Mouse (Mus musculus): ENCODE measurements at regions not wholly inside any gene's neighbourhood (a gene's known extent, or its start where the extent isn't known, plus 50 kb on each side); places are given as distances from the start of the nearest gene placed in this dataset.

DNA sequence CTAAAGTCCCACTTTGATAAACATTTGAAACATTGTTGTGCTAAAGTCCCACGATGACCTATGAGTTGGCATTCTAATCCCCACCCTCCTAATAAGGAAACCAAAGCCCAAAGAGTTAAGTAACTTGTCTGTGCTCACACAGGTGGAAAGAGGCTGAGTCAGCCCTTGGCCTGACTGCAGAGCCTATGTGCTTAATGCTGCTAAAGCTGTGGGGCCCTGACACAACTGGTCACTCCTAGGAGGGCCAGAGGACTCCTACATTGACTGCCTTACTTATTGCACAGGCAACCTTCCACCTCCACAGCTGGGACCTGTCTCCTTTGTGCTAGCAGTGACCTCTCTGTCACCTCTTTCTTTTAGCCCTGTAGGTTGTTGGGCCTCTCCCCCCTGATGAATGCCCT, 91.4 kb upstream of the Hes1 start:
- 73% methylated on average over 1 of the region's 1 CpGs for WGBS
- no peak for ATAC-seq (replicated peaks; ENCODE audit: low FRiP score)
- Histone ChIP-seq H3K4me3 (ENCODE audit: low read depth, low read length) (no peak overlapping the region), H3K36me3 (ENCODE audit: control insufficient read depth, insufficient read depth, low read length) (no peaks in the 10 kb centered on the region), H3K4me1 (replicated peaks; ENCODE audit: control insufficient read depth, insufficient read depth, low read length) (no peaks in the 10 kb centered on the region; the same call in 1 of the 2 replicates), H3K9ac (ENCODE audit: low read depth, low read length) (no peak overlapping the region), H3K27me3 (replicated peaks; ENCODE audit: control insufficient read depth, insufficient read depth, low read length) (no peaks in the 10 kb centered on the region), H3K9me3 (ENCODE audit: control insufficient read depth, low read length) (no peaks in the 10 kb centered on the region), H3K27ac (ENCODE audit: low read depth, low read length) (no peak overlapping the region), H3K4me2 (no peak overlapping the region)
- DNase-seq (ENCODE audit: low spot score) = no peak

DNA sequence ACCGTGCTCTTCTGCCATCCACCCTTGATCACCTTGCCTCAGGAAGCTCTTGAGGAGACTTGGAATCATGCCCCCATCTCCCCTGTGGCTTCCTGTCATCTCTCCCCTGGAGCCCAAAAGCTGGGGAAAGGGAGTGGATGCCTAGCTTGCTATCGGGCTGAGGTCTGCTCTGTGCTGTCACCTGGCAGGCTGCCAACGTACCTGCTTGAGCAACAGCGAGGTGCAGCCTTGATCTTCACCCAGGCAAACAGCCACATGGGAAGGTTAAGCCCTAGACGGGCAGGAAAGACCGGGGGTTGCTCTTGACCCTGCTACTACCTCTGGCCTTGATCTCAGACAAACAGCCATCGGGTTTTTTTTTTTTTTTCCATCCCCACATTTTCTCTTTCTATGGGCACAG, 90.9 kb upstream of the Hes1 start:
- 51% methylated on average over 7 of the region's 7 CpGs for WGBS
- Histone ChIP-seq H3K4me2 (no peak overlapping the region), H3K36me3 (ENCODE audit: control insufficient read depth, insufficient read depth, low read length) (no peaks in the 10 kb centered on the region), H3K4me1 (replicated peaks; ENCODE audit: control insufficient read depth, insufficient read depth, low read length) (no peaks in the 10 kb centered on the region; the same call in 1 of the 2 replicates), H3K27me3 (replicated peaks; ENCODE audit: control insufficient read depth, insufficient read depth, low read length) (no peaks in the 10 kb centered on the region), H3K27ac (ENCODE audit: low read depth, low read length) (no peak overlapping the region), H3K9ac (ENCODE audit: low read depth, low read length) (no peak overlapping the region), H3K9me3 (ENCODE audit: control insufficient read depth, low read length) (no peaks in the 10 kb centered on the region), H3K4me3 (ENCODE audit: low read depth, low read length) (no peak overlapping the region)
- ATAC-seq (replicated peaks; ENCODE audit: low FRiP score) (peak; percentile 47; the same call in 1 of the 2 replicates), DNase-seq (ENCODE audit: low spot score) (no peak)

DNA sequence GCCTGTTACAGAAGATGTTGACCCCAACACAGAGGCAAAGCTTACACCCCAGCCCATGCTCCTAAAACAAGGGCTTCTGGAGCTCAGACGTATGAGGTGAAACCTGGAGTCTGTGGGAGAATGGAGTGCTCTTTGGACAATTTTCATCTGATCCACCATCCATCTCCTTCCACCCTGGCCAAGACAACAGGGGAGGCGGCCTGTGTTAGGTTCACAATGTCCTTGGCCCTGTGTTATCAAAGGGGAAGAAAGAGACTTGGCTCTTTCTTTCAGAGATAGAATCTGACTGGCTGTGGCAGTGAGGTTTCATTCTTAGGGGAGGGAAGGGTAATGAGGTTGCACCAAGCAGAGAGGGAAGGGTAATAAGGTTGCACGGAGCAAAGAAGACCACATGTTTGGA, 88.4 kb upstream of the Hes1 start:
- Histone ChIP-seq H3K9me3 (ENCODE audit: control insufficient read depth, low read length) (no peaks in the 10 kb centered on the region), H3K4me3 (ENCODE audit: low read depth, low read length) (no peak overlapping the region), H3K9ac (ENCODE audit: low read depth, low read length) (no peak overlapping the region), H3K36me3 (ENCODE audit: control insufficient read depth, insufficient read depth, low read length) (no peaks in the 10 kb centered on the region), H3K27me3 (replicated peaks; ENCODE audit: control insufficient read depth, insufficient read depth, low read length) (no peaks in the 10 kb centered on the region), H3K4me1 (replicated peaks; ENCODE audit: control insufficient read depth, insufficient read depth, low read length) (peaks cover 3% of the 10 kb centered on the region; the same call in 1 of the 2 replicates), H3K27ac (ENCODE audit: low read depth, low read length) (no peak overlapping the region), H3K4me2 (no peak overlapping the region)
- WGBS = 81% methylated on average over 3 of the region's 3 CpGs
- ATAC-seq (replicated peaks; ENCODE audit: low FRiP score) = no peak
- DNase-seq (ENCODE audit: low spot score) = no peak

DNA sequence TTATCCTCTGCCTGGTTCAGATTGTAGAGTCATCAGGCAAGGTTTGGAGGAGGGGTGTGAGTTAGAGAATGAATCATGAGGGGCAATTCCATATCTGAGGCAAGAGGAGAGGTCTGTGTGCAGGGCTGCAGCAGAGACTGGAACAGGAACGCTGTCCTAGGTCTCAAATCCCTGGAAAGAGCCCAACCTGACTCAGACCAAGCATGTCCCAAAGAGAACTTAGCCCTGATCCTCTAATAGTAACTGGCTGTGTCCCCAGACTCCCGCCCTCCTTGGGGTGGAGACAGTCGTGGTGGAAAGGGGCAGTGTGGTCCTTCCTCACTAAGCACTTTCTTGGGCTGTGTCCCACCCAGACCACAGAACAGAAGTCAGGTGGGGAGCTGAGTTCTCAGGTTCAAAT, 87.2 kb upstream of the Hes1 start:
- Histone ChIP-seq H3K9ac (ENCODE audit: low read depth, low read length) (no peak overlapping the region), H3K36me3 (ENCODE audit: control insufficient read depth, insufficient read depth, low read length) (no peaks in the 10 kb centered on the region), H3K27me3 (replicated peaks; ENCODE audit: control insufficient read depth, insufficient read depth, low read length) (no peaks in the 10 kb centered on the region), H3K4me3 (ENCODE audit: low read depth, low read length) (no peak overlapping the region), H3K4me1 (replicated peaks; ENCODE audit: control insufficient read depth, insufficient read depth, low read length) (peaks cover 3% of the 10 kb centered on the region; the same call in 1 of the 2 replicates), H3K27ac (ENCODE audit: low read depth, low read length) (no peak overlapping the region), H3K9me3 (ENCODE audit: control insufficient read depth, low read length) (no peaks in the 10 kb centered on the region), H3K4me2 (no peak overlapping the region)
- WGBS = 69% methylated on average over 3 of the region's 3 CpGs
- ATAC-seq (replicated peaks; ENCODE audit: low FRiP score) (no peak), DNase-seq (ENCODE audit: low spot score) (no peak)

DNA sequence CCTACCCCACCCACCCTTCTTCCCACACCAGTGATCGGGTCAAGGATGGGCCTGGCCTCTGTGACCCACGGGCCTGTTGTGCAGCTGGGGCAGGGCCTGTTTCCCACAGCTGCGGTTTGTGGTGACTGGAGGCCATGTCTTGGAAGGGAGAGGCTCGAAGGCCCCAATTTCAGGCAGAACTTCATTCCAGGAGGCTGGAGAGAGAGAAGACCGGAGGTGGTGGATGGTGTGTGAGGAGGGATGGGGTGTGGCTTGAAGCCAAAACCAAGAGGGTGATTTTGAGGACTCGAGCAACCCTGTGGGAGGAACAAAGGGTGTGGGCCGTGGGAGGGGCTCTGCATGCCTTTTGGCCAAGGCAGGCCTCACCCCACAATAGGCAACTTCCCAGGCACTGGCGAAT, 86.5 kb upstream of the Hes1 start:
- Histone ChIP-seq H3K4me3 (ENCODE audit: low read depth, low read length) (no peak overlapping the region), H3K4me1 (replicated peaks; ENCODE audit: control insufficient read depth, insufficient read depth, low read length) (peaks cover 3% of the 10 kb centered on the region; the same call in 1 of the 2 replicates), H3K27me3 (replicated peaks; ENCODE audit: control insufficient read depth, insufficient read depth, low read length) (no peaks in the 10 kb centered on the region), H3K4me2 (no peak overlapping the region), H3K9me3 (ENCODE audit: control insufficient read depth, low read length) (no peaks in the 10 kb centered on the region), H3K9ac (ENCODE audit: low read depth, low read length) (no peak overlapping the region), H3K27ac (ENCODE audit: low read depth, low read length) (no peak overlapping the region), H3K36me3 (ENCODE audit: control insufficient read depth, insufficient read depth, low read length) (no peaks in the 10 kb centered on the region)
- ATAC-seq (replicated peaks; ENCODE audit: low FRiP score) (no peak), DNase-seq (ENCODE audit: low spot score) (no peak)
- WGBS = 54% methylated on average over 8 of the region's 8 CpGs

DNA sequence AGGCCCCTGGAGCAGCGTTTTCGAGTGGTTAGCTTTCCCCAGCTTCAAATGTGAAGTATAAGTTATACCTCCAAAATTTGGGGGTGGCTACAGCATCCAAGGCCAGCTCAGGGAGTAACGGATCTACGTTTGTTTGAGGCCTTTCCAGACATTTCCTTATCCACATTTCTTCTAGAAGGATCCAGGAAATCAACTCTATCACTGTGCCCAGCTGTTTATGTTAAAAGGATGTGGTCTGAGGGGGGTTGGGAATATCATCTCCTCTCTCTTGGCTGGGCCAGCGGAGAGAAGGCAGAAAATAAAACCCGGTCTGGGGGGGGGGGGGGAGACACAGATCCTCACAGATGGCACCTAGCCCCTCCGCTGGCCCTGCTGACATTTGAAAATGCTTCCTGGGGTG, 85.1 kb upstream of the Hes1 start:
- Histone ChIP-seq H3K27ac (ENCODE audit: low read depth, low read length) (no peak overlapping the region), H3K4me3 (ENCODE audit: low read depth, low read length) (no peak overlapping the region), H3K4me2 (no peak overlapping the region), H3K4me1 (replicated peaks; ENCODE audit: control insufficient read depth, insufficient read depth, low read length) (0 out of 2 replicates have a peak, but pooled peaks cover 3% of the 10 kb centered on the region), H3K9me3 (ENCODE audit: control insufficient read depth, low read length) (no peaks in the 10 kb centered on the region), H3K36me3 (ENCODE audit: control insufficient read depth, insufficient read depth, low read length) (no peaks in the 10 kb centered on the region), H3K27me3 (replicated peaks; ENCODE audit: control insufficient read depth, insufficient read depth, low read length) (no peaks in the 10 kb centered on the region), H3K9ac (ENCODE audit: low read depth, low read length) (no peak overlapping the region)
- no peak for DNase-seq (ENCODE audit: low spot score)
- WGBS = 47% methylated on average over 7 of the region's 7 CpGs
- ATAC-seq (replicated peaks; ENCODE audit: low FRiP score) = 0 out of 2 replicates have a peak, but pooled peaks have one; percentile 20

DNA sequence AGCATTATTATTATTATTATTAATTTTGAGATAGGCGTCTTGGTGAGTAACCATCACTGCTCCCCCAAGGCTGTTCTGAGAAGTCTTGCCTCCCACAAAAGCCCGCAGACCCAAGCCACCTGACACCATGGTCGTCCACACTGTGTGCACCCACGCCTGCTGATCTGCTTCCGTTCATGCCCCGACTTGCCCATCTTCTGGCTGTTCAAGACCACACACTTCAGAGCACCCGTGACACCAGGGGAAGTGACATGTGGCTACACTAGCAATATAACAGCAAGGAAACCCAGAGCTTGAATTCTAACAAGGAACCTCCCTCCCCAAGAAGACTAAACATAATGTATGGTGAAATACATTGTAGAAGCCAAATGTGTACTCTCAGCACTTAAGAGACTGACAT, 82.6 kb upstream of the Hes1 start:
- DNase-seq (ENCODE audit: low spot score) = no peak
- Histone ChIP-seq H3K9ac (ENCODE audit: low read depth, low read length) (no peak overlapping the region), H3K4me2 (no peak overlapping the region), H3K36me3 (ENCODE audit: control insufficient read depth, insufficient read depth, low read length) (no peaks in the 10 kb centered on the region), H3K4me1 (replicated peaks; ENCODE audit: control insufficient read depth, insufficient read depth, low read length) (0 out of 2 replicates have a peak, but pooled peaks cover 3% of the 10 kb centered on the region), H3K27ac (ENCODE audit: low read depth, low read length) (no peak overlapping the region), H3K9me3 (ENCODE audit: control insufficient read depth, low read length) (no peaks in the 10 kb centered on the region), H3K27me3 (replicated peaks; ENCODE audit: control insufficient read depth, insufficient read depth, low read length) (no peaks in the 10 kb centered on the region), H3K4me3 (ENCODE audit: low read depth, low read length) (no peak overlapping the region)
- WGBS = 80% methylated on average over 7 of the region's 7 CpGs
- no peak for ATAC-seq (replicated peaks; ENCODE audit: low FRiP score)

DNA sequence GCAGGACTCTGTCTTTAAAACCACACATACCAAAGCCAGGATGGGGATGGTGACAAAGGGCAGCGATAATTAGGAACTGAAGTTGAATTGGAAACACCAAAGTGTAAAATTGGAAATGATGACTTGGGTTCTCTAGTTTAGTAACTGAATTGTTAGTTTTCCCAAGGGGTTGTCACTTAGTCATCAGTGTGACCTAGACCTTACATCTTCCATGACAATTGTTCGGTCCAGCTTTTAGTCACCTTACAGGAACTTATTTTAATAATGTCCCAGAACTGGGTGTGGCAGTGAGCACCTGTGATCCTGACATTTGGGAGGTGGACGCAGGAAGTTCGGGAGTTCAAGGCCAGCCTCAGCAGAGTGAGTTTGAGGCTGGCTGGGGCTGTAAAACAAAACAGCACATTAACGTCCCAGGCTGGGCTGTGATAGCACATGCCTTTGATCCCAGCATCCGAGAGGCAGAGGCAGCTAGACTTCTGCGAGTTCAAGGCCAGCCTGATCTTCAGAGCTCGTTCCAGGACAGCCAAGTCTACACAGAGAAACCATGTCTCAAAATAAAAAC, 81.9 kb upstream of the Hes1 start:
- 76% methylated on average over 8 of the region's 8 CpGs for WGBS
- Histone ChIP-seq H3K4me3 (ENCODE audit: low read depth, low read length) (no peak overlapping the region), H3K9ac (ENCODE audit: low read depth, low read length) (no peak overlapping the region), H3K4me2 (no peak overlapping the region), H3K27me3 (replicated peaks; ENCODE audit: control insufficient read depth, insufficient read depth, low read length) (no peaks in the 10 kb centered on the region), H3K9me3 (ENCODE audit: control insufficient read depth, low read length) (no peaks in the 10 kb centered on the region), H3K36me3 (ENCODE audit: control insufficient read depth, insufficient read depth, low read length) (no peaks in the 10 kb centered on the region), H3K27ac (ENCODE audit: low read depth, low read length) (no peak overlapping the region), H3K4me1 (replicated peaks; ENCODE audit: control insufficient read depth, insufficient read depth, low read length) (0 out of 2 replicates have a peak, but pooled peaks cover 3% of the 10 kb centered on the region)
- no peak for DNase-seq (ENCODE audit: low spot score)
- no peak for ATAC-seq (replicated peaks; ENCODE audit: low FRiP score)

DNA sequence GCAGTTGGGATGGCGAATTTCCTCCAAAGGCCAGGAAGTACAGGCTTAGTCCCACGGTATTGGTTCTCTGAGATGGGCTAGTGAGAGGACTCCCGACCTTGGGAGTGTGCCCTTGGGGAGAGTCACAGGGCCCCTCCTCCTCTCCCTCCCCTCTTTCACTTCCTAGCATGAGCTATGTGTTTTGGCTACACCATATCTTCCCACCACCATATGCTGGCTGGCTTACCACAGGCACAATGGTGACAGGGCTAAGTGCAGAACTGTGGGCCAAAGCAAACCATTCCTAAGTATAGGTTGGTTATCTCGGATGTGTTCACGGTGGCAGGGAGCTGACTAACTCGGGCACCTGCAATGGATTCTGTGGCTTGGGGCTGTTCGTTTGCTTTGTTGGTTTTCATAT, 81.0 kb upstream of the Hes1 start:
- H3K27ac ChIP-seq (ENCODE audit: low read depth, low read length) = no peak overlapping the region
- WGBS = 53% methylated on average over 7 of the region's 7 CpGs
- ATAC-seq (replicated peaks; ENCODE audit: low FRiP score) (no peak), DNase-seq (ENCODE audit: low spot score) (no peak)
- H3K27me3 ChIP-seq (replicated peaks; ENCODE audit: control insufficient read depth, insufficient read depth, low read length) = no peaks in the 10 kb centered on the region
- H3K4me2 ChIP-seq = no peak overlapping the region
- 0 out of 2 replicates have a peak, but pooled peaks cover 3% of the 10 kb centered on the region for H3K4me1 ChIP-seq (replicated peaks; ENCODE audit: control insufficient read depth, insufficient read depth, low read length)
- H3K9ac ChIP-seq (ENCODE audit: low read depth, low read length) = no peak overlapping the region
- no peaks in the 10 kb centered on the region for H3K36me3 ChIP-seq (ENCODE audit: control insufficient read depth, insufficient read depth, low read length)
- no peak overlapping the region for H3K4me3 ChIP-seq (ENCODE audit: low read depth, low read length)
- no peaks in the 10 kb centered on the region for H3K9me3 ChIP-seq (ENCODE audit: control insufficient read depth, low read length)

Measured in liver, embryonic 11.5 days (tissue).